Mouse (Mus musculus) limb, embryonic 12.5 days (tissue): Measurements from ENCODE around the gene Rev1. TPM values are rescaled to one million over a fixed set of nuclear protein-coding genes. Genes with fewer than 3 reads are reported as not detected.
"Not testable (repeated sequence)": the region's sequence is repeated elsewhere in the genome, so short reads cannot be mapped to it uniquely, and the experiment has no call there.

Source experiments
- ATAC-seq: fragments of 200-750 bp; cut with Nextera tagmentation; 2 replicates; pipeline ENCODE4 v1.8.0; 2017; ENCODE audit warnings: low read depth, moderate TSS enrichment; ENCODE audit not compliant: insufficient number of reproducible peaks, insufficient read depth, low FRiP score, low TSS enrichment
- H3K27ac ChIP-seq: fragments of 300-500 bp; sonication (generic); 2 replicates; pipeline ENCODE4 v1.5.1; 2016; ENCODE audit warnings: mild to moderate bottlenecking, moderate library complexity
- H3K27me3 ChIP-seq: fragments of 300-500 bp; sonication (generic); 2 replicates; pipeline ENCODE4 v1.6.1; 2016; ENCODE audit warnings: mild to moderate bottlenecking, moderate library complexity
- H3K36me3 ChIP-seq: fragments of 300-500 bp; sonication (generic); 2 replicates; pipeline ENCODE4 v1.6.1; 2016; ENCODE audit warnings: mild to moderate bottlenecking, moderate library complexity
- H3K4me1 ChIP-seq: fragments of 300-500 bp; sonication (generic); replicated peaks from 2 replicates; pipeline ENCODE4 v1.6.1; 2016
- H3K4me2 ChIP-seq: fragments of 300-500 bp; sonication (generic); 2 replicates; pipeline ENCODE4 v1.6.1; 2016; ENCODE audit warnings: mild to moderate bottlenecking, moderate library complexity
- H3K4me3 ChIP-seq: fragments of 300-500 bp; sonication (generic); replicated peaks from 2 replicates; pipeline ENCODE4 v1.5.1; 2016; ENCODE audit warnings: mild to moderate bottlenecking
- H3K9ac ChIP-seq: fragments of 300-500 bp; sonication (generic); replicated peaks from 2 replicates; pipeline ENCODE4 v1.6.1; 2016; ENCODE audit warnings: mild to moderate bottlenecking, moderate library complexity
- H3K9me3 ChIP-seq: fragments of 300-500 bp; sonication (generic); 2 replicates; pipeline ENCODE4 v1.6.1; 2016; ENCODE audit warnings: mild to moderate bottlenecking, moderate library complexity
- WGBS: fragments of 180-500 bp; shearing (Covaris S2); methylation state at CpG from one replicate; pipeline ENCODE4 v1.1.7; 2016; 5-methylcytosine and 5-hydroxymethylcytosine counted together
- polyA plus RNA-seq: library from polyadenylated mRNA; unstranded; fragments of >200 nt; fragmentation: Nextera tagmentation; extraction: Ambion mirVana; gene quantifications from 2 replicates; pipeline ENCODE4 v1.2.1, GENCODE M21; 2016

Gene Rev1
- polyA plus RNA-seq, 1 experiment from 2014 or later: 47.7 TPM

DNA sequence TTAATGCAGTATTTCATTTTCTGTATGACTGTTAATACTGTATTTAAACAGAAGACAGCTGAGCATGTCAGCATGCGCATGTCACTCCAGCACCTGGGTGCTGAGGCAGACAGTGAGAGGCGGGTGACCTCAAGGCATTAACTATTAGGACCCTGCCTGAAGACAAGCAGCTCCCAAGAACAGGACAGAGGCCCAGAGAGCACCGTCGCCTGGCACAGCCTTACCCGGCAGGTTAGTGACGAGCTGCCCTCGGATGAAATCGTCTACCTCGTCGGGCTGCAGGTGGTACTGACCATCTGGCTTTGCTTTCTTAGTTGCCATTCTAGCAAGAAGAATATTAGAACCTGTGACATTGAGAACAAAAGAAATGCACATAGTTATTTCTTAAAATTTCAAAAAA lies 62.3 kb downstream of the Rev1 start:
- WGBS: 94% methylated on average over 10 of the region's 10 CpGs
- Histone ChIP-seq H3K27me3 (no peaks in the 10 kb centered on the region), H3K27ac (no peak overlapping the region), H3K9me3 (no peaks in the 10 kb centered on the region), H3K36me3 (peaks cover 69% of the 10 kb centered on the region), H3K4me1 (no peaks in the 10 kb centered on the region), H3K4me3 (no peak overlapping the region), H3K9ac (no peak overlapping the region), H3K4me2 (no peak overlapping the region)
- ATAC-seq: no peak

DNA sequence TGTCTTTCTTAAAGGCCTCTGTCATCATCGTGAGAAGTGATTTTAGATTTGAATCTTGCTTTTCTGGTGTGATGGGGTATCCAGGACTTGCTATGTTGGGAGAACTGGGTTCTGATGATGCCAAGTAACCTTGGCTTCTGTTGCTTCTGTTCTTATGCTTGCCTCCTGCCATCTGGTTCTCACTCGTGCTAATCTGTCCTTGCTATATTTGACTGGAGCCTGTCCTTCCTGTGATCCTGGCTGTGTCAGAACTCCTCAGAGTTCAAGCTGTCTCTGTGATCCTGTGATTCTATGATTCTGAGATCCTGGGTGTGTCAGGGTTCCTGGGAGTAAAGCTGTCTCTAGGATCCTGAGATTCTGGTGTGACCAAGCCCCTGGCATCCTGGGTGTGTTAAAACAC lies 67.4 kb downstream of the Rev1 start:
- H3K9me3 ChIP-seq, H3K27ac ChIP-seq, H3K4me1 ChIP-seq, H3K4me2 ChIP-seq, H3K9ac ChIP-seq, H3K27me3 ChIP-seq, ATAC-seq, H3K4me3 ChIP-seq: not testable (repeated sequence)
- peaks cover 77% of the 10 kb centered on the region for H3K36me3 ChIP-seq
- 97% methylated on average over 2 of the region's 2 CpGs for WGBS

DNA sequence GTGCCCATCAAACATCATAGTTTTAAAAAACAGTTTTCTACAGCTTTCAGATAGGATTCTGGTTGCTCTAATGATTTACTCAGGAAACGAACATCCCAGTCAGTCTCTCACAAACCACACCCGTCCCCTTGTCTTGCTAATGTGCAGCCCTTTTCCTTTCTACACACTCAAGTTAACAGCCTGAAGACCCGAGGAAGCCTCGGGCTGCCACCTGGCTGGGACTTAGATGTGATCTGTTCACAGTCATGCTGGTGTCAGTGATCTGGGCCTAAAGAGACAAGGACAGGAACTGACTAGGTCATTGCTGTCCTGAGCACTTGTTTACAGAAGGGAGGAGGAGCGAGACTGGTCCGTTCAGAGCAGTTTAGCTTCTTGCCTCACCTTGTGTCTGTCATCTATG lies 71.2 kb downstream of the Rev1 start:
- no peak overlapping the region for H3K27ac ChIP-seq
- H3K9ac ChIP-seq: no peak overlapping the region
- 78% methylated on average over 6 of the region's 6 CpGs for WGBS
- H3K4me1 ChIP-seq: no peaks in the 10 kb centered on the region
- H3K9me3 ChIP-seq: no peaks in the 10 kb centered on the region
- no peaks in the 10 kb centered on the region for H3K27me3 ChIP-seq
- H3K36me3 ChIP-seq: peaks cover 84% of the 10 kb centered on the region
- H3K4me3 ChIP-seq: no peak overlapping the region
- no peak for ATAC-seq
- no peak overlapping the region for H3K4me2 ChIP-seq

DNA sequence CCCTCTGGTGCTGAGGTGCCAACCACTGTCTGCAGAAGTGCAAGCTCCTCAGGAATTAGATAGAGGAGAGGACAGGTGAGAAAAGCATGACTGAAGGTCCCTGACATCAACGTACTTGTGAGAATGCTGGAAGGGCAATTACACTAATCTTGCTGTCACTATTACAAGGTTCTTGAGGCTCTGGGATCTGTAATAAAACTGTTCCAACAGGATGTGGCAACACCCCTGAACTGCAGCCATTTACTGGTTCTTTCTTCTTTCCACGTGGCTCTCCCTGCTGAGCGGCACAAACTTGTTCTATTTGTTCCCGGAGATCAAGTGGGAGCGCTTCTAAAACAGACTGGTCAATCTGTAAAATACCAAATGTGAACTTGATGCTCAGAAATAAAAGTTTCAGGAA lies 74.4 kb downstream of the Rev1 start:
- Histone ChIP-seq H3K4me1 (no peaks in the 10 kb centered on the region), H3K4me3 (no peak overlapping the region), H3K36me3 (peaks cover 89% of the 10 kb centered on the region), H3K27ac (no peak overlapping the region), H3K4me2 (no peak overlapping the region), H3K9ac (no peak overlapping the region), H3K27me3 (no peaks in the 10 kb centered on the region), H3K9me3 (no peaks in the 10 kb centered on the region)
- no peak for ATAC-seq
- WGBS: 84% methylated on average over 5 of the region's 5 CpGs

DNA sequence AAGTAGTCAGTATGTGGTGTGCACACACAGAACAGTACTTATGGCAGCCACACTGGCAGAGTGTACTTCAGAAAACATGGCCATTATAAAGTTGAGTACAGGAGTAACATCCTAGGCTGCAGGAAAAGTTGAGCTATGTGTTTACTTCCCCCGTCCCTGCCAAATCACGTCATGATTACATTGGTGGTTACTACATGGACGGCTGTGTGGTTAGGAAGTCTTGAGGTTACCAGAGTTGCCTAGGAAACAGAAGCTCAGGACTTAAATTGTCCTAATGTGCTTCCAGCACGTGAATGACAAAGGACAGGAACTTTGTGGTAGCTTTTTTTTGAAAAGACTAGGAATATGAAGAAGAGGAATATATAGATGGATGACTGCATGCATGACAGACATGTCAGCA lies 80.0 kb downstream of the Rev1 start:
- ATAC-seq: no peak
- H3K36me3 ChIP-seq: peaks cover 97% of the 10 kb centered on the region

DNA sequence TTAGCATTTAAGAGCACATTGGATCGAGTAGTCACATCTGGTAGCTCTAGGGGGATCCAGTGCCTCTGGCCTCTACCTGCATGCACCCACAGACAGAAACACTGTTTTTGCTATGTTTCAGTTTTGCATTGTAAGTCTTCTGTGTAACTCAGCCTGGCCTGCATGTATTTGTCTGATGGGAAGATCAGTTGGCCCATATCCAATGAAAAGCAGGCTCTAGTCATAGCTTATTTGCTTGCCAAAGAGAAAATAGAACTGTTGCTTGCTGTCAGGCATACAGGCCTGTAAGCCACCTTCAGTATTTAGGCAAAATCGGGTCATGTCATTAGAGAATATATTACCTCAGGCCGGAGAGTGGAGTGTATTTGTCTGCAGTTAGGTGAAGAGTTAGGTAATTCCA lies 81.5 kb downstream of the Rev1 start:
- H3K9ac ChIP-seq: no peak overlapping the region
- H3K9me3 ChIP-seq: no peaks in the 10 kb centered on the region
- ATAC-seq: no peak
- peaks cover 95% of the 10 kb centered on the region for H3K36me3 ChIP-seq
- WGBS: 88% methylated on average over 3 of the region's 3 CpGs
- H3K27ac ChIP-seq: no peak overlapping the region
- no peaks in the 10 kb centered on the region for H3K4me1 ChIP-seq
- H3K27me3 ChIP-seq: no peaks in the 10 kb centered on the region
- H3K4me2 ChIP-seq: no peak overlapping the region
- H3K4me3 ChIP-seq: no peak overlapping the region

More for the DNA sequence above, 80.0 kb downstream of the Rev1 start:
- Histone ChIP-seq H3K9me3 (no peaks in the 10 kb centered on the region), H3K9ac (no peak overlapping the region), H3K27ac (no peak overlapping the region), H3K4me1 (no peaks in the 10 kb centered on the region), H3K27me3 (no peaks in the 10 kb centered on the region), H3K4me3 (no peak overlapping the region), H3K4me2 (no peak overlapping the region)
- 80% methylated on average over 4 of the region's 4 CpGs for WGBS

DNA sequence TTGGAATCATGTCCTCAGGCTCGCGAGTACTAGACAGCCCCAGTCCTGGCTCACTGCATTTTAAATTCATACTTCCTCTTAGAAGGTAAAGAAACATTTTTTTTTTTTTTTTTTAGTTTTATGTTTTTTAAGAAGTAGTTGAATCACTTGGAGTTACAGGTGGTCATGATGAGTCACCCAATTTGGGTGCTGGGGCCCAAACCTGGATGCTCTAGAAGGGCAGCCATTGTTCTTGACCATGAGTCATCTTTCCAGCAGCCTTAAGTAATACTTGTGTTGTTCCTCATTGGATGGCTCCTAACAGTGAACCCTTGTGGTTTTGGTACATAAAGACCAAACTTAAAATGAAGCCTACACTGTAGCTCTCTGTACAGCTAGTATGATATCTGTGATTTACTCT lies 90.7 kb downstream of the Rev1 start:
- Histone ChIP-seq H3K27me3 (no peaks in the 10 kb centered on the region), H3K9me3 (no peaks in the 10 kb centered on the region), H3K27ac (no peak overlapping the region), H3K9ac (no peak overlapping the region), H3K4me1 (no peaks in the 10 kb centered on the region), H3K4me2 (no peak overlapping the region), H3K36me3 (peaks cover 90% of the 10 kb centered on the region), H3K4me3 (no peak overlapping the region)
- 98% methylated on average over 2 of the region's 2 CpGs for WGBS
- ATAC-seq: no peak

DNA sequence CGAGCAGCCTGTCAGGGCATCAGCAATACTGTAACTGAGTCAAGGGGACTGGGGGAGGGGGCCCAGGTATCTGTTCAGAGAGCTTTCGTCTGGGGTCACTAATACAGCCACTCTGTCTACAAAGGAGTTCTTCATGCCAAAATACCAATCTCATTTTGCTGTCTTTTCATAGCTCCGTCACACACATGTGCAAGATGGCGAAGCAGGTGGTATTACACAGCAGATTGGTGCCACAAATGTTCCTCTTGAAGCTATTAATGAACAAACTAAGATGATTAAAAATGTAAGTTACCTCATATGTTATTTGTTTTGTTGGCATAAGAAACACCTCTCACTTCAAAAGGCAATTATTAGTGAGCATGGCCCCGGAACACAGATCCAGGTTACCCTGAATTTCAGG lies 92.2 kb downstream of the Rev1 start:
- H3K9me3 ChIP-seq: no peaks in the 10 kb centered on the region
- H3K9ac ChIP-seq: no peak overlapping the region
- no peak overlapping the region for H3K4me3 ChIP-seq
- H3K4me2 ChIP-seq: no peak overlapping the region
- peaks cover 91% of the 10 kb centered on the region for H3K36me3 ChIP-seq
- 92% methylated on average over 5 of the region's 5 CpGs for WGBS
- no peak for ATAC-seq
- no peak overlapping the region for H3K27ac ChIP-seq
- no peaks in the 10 kb centered on the region for H3K27me3 ChIP-seq
- no peaks in the 10 kb centered on the region for H3K4me1 ChIP-seq

DNA sequence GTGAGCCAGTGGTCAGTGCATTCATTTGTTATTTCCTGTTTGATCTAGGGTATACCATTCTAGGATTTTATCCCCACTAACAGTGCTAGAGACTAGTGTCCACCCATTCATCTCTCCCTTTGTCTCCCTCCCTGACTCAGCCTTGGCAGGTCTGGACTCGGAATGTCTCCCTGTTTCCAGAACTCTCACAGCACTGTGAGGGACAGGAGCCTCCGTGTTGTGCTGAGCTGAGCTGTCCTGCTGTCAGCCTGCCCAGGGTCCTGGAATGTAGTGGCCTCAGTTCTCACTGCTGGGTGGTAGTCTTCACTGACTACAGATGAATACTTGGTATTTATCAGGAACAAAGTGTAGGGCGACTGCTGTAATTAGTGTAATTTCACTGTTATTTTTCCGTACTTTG lies 94.1 kb downstream of the Rev1 start:
- no peak overlapping the region for H3K4me3 ChIP-seq
- H3K27me3 ChIP-seq: no peaks in the 10 kb centered on the region
- ATAC-seq: no peak
- H3K27ac ChIP-seq: no peak overlapping the region
- 90% methylated on average over 4 of the region's 4 CpGs for WGBS
- no peak overlapping the region for H3K9ac ChIP-seq
- no peaks in the 10 kb centered on the region for H3K9me3 ChIP-seq
- H3K36me3 ChIP-seq: peaks cover 84% of the 10 kb centered on the region
- no peaks in the 10 kb centered on the region for H3K4me1 ChIP-seq
- no peak overlapping the region for H3K4me2 ChIP-seq

DNA sequence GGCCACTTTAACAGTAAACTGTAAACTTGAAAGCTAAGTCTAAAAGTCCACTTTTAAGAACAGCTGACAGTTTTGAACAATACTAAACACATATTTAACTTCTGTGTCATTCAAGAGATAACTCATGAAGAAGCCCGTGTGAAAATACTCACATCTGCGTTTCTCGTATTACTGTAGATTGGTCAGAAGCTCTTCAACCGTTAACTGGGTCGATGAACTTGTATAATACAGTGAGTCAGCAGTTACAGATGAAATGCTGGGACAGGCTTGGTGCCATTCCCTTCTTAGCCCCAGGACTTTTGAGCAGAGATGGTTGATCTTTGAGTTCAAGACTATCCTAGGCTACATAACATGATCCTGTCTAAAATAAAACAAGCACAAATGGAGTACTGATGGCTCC lies 98.2 kb downstream of the Rev1 start:
- ATAC-seq: no peak
- WGBS: 91% methylated on average over 5 of the region's 5 CpGs
- Histone ChIP-seq H3K9me3 (no peaks in the 10 kb centered on the region), H3K27me3 (no peaks in the 10 kb centered on the region), H3K4me2 (no peak overlapping the region), H3K4me3 (no peak overlapping the region), H3K27ac (no peak overlapping the region), H3K9ac (no peak overlapping the region), H3K4me1 (no peaks in the 10 kb centered on the region), H3K36me3 (peaks cover 50% of the 10 kb centered on the region)

DNA sequence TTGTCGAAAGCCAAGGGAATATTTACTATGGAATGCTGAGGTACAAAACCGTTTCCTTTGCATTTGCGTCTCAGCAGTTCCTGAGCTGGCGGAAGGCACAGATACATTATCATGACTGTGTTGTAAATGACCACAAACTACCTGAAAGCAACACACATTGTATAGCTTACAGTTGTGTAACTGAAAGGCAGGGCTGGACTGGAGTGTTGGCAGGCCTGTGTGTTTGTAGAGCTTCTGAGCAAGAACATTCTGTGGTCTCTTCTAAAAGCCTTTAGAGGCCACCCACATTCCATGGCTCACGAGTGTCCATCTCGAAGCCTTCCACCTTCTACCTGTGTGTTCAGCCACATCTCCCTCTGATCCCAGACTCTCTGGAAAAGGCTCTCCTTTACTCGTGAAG lies 102.3 kb downstream of the Rev1 start:
- Histone ChIP-seq H3K9ac (no peak overlapping the region), H3K36me3 (peaks cover 48% of the 10 kb centered on the region), H3K4me1 (no peaks in the 10 kb centered on the region), H3K9me3 (no peaks in the 10 kb centered on the region), H3K27me3 (no peaks in the 10 kb centered on the region), H3K4me3 (no peak overlapping the region), H3K27ac (no peak overlapping the region), H3K4me2 (no peak overlapping the region)
- ATAC-seq: no peak
- 93% methylated on average over 7 of the region's 7 CpGs for WGBS

DNA sequence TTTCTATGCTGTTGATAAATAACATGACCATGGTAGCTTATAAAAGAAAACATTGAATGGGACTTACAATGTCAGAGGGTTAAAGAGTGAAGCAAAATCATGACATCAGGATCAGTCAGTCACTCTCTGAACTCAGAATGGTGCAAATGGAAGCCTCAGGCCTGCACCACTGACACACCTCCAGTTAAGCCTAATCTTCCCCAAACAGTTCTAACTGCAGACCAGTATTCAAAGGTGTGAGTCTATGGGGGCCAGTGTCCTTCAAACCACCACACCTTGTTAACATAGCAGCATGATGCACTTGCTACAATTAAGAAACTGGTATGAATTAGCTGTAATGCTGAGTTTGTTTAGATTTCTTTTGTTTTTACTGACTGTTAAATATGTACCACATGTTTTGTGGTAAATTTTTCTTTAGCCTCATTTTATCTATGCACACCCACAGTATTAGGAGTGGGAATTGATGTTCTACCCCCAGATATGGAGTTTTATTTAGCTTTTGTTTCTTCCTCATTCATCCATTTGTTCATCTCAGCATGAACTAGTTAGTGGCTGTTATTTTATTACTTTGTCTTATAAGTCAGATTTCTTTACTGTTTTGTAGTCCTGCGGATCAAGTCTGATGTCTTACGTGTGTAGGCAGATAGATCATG lies 114.9 kb downstream of the Rev1 start:
- Histone ChIP-seq H3K27ac (no peak overlapping the region), H3K9me3 (no peaks in the 10 kb centered on the region), H3K4me3 (no peak overlapping the region), H3K4me2 (no peak overlapping the region), H3K9ac (no peak overlapping the region), H3K27me3 (no peaks in the 10 kb centered on the region), H3K4me1 (no peaks in the 10 kb centered on the region), H3K36me3 (peaks cover 21% of the 10 kb centered on the region)
- no peak for ATAC-seq
- WGBS: 97% methylated on average over 2 of the region's 2 CpGs
